Mouse (Mus musculus) heart, embryonic 15.5 days (tissue): ENCODE results near the gene Rsg1. TPM values are rescaled to one million over a fixed set of nuclear protein-coding genes. Genes with fewer than 3 reads are reported as not detected.

Experiments
- ATAC-seq: fragments of 200-750 bp; cut with Nextera tagmentation; replicated peaks from 2 replicates; pipeline ENCODE4 v1.8.0; 2017; ENCODE audit warnings: low read depth, moderate TSS enrichment; ENCODE audit not compliant: insufficient number of reproducible peaks, insufficient read depth, low FRiP score
- H3K27ac ChIP-seq: fragments of 300-500 bp; sonication (generic); 2 replicates; pipeline ENCODE4 v1.5.1; 2015; ENCODE audit warnings: mild to moderate bottlenecking, inconsistent platforms
- H3K27me3 ChIP-seq: fragments of 300-500 bp; sonication (generic); 2 replicates; pipeline ENCODE4 v1.6.1; 2015; ENCODE audit warnings: inconsistent platforms
- H3K36me3 ChIP-seq: fragments of 300-500 bp; sonication (generic); 2 replicates; pipeline ENCODE4 v1.6.1; 2015; ENCODE audit warnings: mild to moderate bottlenecking, inconsistent platforms
- H3K4me1 ChIP-seq: fragments of 300-500 bp; sonication (generic); replicated peaks from 2 replicates; pipeline ENCODE4 v1.6.1; 2015; ENCODE audit warnings: inconsistent platforms
- H3K4me2 ChIP-seq: fragments of 300-500 bp; sonication (generic); 2 replicates; pipeline ENCODE4 v1.6.1; 2015; ENCODE audit warnings: inconsistent platforms, mild to moderate bottlenecking, moderate library complexity
- H3K4me3 ChIP-seq: fragments of 300-500 bp; sonication (generic); 2 replicates; pipeline ENCODE4 v1.5.1; 2015; ENCODE audit warnings: mild to moderate bottlenecking, inconsistent platforms
- H3K9ac ChIP-seq: fragments of 300-500 bp; sonication (generic); 2 replicates; pipeline ENCODE4 v1.6.1; 2015; ENCODE audit warnings: mild to moderate bottlenecking, inconsistent platforms
- H3K9me3 ChIP-seq: fragments of 300-500 bp; sonication (generic); replicated peaks from 2 replicates; pipeline ENCODE4 v1.6.1; 2016; ENCODE audit warnings: inconsistent platforms
- WGBS: fragments of 180-500 bp; shearing (Covaris S2); methylation state at CpG from one replicate; pipeline ENCODE4 v1.1.7; 2015; ENCODE audit warnings: mixed read lengths; 5-methylcytosine and 5-hydroxymethylcytosine counted together
- polyA plus RNA-seq: library from polyadenylated mRNA; unstranded; fragments of >200 nt; fragmentation: Nextera tagmentation; extraction: Ambion mirVana; gene quantifications from 2 replicates; pipeline ENCODE4 v1.2.1, GENCODE M21; 2015

Rsg1 gene
- polyA plus RNA-seq, result 1.9 and 3.2 TPM in 2 replicates

DNA sequence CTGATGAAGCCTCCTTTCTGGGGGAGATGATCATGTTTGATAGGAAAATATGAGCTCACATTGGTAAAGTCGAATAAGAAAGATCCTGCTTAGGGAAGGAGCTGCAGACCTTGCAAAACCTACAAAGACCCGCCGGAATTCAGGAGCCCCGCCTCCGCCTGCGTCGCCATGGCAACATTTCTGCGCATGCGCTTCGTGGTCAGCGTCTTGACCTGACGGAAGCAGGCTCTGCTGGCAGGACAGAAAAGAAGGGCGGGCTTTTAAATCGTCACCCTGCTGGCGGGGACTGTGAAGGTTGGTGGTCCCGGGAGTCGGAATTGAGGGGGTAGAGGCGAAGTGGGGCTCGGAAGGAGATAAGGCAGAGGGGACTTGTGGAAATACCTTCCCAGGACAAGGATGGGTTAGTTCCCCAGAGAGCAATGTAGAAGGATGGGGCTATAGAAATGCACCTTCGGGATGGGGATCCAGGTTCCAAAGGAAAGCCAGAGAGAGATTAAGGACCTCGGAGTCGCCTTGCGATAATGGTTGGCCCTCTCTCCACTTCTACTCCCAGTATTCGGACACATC, at the start of gene Rsg1:
TSS of gene Rsg1 (plus strand) at position 187 of the 567 bp plus-strand sequence.
- Histone ChIP-seq H3K27ac (no peak within 1 kb of the TSS), H3K9ac (peak within 1 kb of the TSS; percentile 51), H3K4me1 (peaks cover 7% of the 10 kb centered on the region), H3K4me3 (peak within 1 kb of the TSS; percentile 58), H3K9me3 (no peaks in the 10 kb centered on the region), H3K27me3 (no peaks in the 10 kb centered on the region), H3K36me3 (no peaks in the 10 kb centered on the region), H3K4me2 (peak within 1 kb of the TSS; percentile 90)
- 0% methylated on average over 24 of the region's 24 CpGs for WGBS
- peak; percentile 75 for ATAC-seq

DNA sequence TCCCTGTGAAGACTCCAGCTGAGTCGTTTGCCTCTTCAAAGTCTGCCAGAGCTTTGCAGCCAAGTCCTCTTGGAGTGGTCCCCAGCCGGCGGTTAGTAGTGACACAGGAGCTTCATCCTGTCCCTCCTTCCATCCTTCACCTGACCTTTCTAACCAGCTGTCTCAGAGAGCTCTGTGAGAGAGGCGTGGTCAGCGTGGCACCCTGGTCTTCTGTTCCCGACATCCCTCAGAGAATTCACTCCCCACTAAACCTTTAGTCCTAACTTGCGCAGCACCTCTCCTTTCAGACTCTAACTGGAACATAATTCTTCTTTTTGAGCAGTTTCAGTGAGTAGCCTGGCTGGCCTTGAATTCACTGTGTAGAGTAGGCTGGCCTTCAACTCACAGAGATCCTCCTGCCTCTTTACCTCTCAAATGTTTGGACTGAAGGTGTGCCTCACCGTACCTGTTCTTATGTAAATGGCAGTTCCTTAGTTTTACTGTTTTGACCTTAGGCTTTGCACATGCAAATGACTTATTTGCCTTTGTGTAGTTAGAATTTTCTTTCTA, 47.9 kb upstream of the Rsg1 start:
- H3K27me3 ChIP-seq, result no peaks in the 10 kb centered on the region
- peaks cover 17% of the 10 kb centered on the region for H3K36me3 ChIP-seq
- 76% methylated on average over 8 of the region's 8 CpGs for WGBS
- ATAC-seq, result no peak
- H3K9me3 ChIP-seq, result no peaks in the 10 kb centered on the region
- no peak overlapping the region for H3K4me3 ChIP-seq
- H3K4me1 ChIP-seq, result no peaks in the 10 kb centered on the region
- no peak overlapping the region for H3K27ac ChIP-seq
- no peak overlapping the region for H3K9ac ChIP-seq
- no peak overlapping the region for H3K4me2 ChIP-seq

DNA sequence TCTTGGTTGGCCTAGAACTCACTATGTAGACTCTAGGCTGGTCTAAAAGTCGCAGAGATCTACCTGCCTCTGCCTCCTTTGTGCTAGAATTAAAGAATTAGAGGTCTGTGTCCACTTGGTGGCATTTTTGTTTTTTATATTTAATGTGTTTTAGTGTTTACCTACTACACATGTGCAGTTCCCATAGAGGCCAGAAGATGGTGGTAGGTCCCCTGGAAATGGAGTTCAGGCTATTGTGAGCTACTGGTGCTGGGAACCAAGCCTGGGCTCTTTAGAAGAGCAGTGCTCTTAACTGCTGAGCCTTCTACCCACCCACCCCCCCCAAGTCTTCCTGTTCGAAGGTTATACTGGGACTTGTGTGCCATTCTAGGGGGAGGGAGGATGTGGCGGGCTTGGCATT, 46.6 kb upstream of the Rsg1 start:
- Histone ChIP-seq H3K4me2 (no peak overlapping the region), H3K9ac (no peak overlapping the region), H3K4me3 (no peak overlapping the region), H3K27ac (no peak overlapping the region), H3K9me3 (no peaks in the 10 kb centered on the region), H3K36me3 (peaks cover 28% of the 10 kb centered on the region), H3K4me1 (no peaks in the 10 kb centered on the region), H3K27me3 (no peaks in the 10 kb centered on the region)
- 97% methylated on average over 3 of the region's 3 CpGs for WGBS
- ATAC-seq, result no peak

DNA sequence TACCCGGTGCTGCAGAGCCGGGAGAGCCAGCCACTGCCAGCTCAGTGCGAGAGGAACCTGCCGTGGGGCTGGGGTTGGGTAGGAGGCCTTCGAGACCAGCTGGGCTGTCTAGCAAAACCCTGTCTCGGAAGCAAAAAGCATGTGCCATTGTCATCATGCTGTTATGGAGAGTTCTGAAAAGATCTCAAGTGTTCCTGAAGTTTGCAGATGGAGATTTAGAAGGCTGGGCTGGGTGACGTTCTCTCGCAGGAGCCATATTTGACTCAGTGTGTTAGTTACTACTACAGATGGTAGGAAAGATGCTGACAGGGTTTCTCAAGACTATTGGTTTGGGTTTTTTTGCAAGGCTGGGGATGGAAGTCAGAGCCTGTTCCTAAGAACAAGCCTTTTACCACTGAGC, 41.6 kb upstream of the Rsg1 start:
- Histone ChIP-seq H3K27me3 (no peaks in the 10 kb centered on the region), H3K4me1 (peaks cover 10% of the 10 kb centered on the region), H3K27ac (no peak overlapping the region), H3K36me3 (peaks cover 32% of the 10 kb centered on the region), H3K9me3 (no peaks in the 10 kb centered on the region), H3K4me3 (no peak overlapping the region), H3K9ac (no peak overlapping the region), H3K4me2 (no peak overlapping the region)
- ATAC-seq, result no peak
- 86% methylated on average over 8 of the region's 8 CpGs for WGBS

DNA sequence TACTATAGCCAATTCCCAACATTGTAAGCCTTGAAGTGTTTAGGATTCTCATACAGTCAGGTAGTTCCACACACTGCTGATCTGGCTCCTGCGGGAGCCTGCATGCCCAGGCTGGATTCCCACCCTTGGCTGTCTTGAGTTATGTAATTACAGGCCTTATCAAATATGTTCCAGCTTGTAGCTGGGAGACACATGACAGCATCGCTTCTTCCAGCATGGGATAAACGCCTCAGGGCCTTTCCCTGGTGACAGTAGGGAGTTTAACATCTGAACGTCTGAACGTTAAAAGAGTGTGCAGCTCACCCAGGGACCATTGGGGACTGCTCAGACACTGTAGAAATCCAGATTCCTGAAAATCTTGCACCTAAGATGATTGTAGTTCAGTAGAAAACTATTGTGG, 38.0 kb upstream of the Rsg1 start:
- H3K4me3 ChIP-seq, result no peak overlapping the region
- peaks cover 29% of the 10 kb centered on the region for H3K36me3 ChIP-seq
- no peaks in the 10 kb centered on the region for H3K9me3 ChIP-seq
- H3K4me2 ChIP-seq, result no peak overlapping the region
- peak overlapping the region; percentile 47 for H3K27ac ChIP-seq
- H3K27me3 ChIP-seq, result no peaks in the 10 kb centered on the region
- WGBS, result 47% methylated on average over 5 of the region's 5 CpGs
- H3K4me1 ChIP-seq, result peaks cover 10% of the 10 kb centered on the region
- 0 out of 2 replicates have a peak, but pooled peaks have one; percentile 31 for ATAC-seq
- H3K9ac ChIP-seq, result no peak overlapping the region

DNA sequence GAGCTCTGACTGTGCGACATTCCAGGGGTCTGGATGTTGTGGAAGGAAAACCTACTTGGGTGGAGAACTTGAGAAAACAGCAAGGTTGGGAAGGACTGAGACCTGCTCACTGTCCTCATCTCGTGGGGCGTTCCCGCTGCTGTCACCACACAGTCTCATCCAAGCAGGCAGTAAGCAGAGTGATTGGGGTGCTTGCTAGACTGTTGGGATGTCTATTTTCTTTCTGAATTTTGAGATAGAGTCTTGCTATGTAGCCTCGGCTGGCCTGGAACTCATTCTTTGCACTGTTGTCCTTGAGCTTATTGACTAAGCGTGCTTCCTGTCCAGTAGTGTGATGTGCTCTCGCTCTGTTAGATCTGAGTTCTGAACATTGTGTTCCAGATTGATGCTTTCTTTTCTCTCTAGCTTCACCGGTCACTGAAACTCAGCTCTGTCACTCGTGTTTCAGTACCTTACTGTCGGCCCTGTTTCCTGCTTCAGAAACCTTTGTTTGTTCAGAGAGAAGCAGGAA, 37.4 kb upstream of the Rsg1 start:
- ATAC-seq, result no peak
- peak overlapping the region; percentile 47 for H3K27ac ChIP-seq
- H3K9me3 ChIP-seq, result no peaks in the 10 kb centered on the region
- no peak overlapping the region for H3K4me2 ChIP-seq
- 70% methylated on average over 10 of the region's 10 CpGs for WGBS
- peaks cover 10% of the 10 kb centered on the region for H3K4me1 ChIP-seq
- no peaks in the 10 kb centered on the region for H3K27me3 ChIP-seq
- no peak overlapping the region for H3K4me3 ChIP-seq
- H3K36me3 ChIP-seq, result peaks cover 30% of the 10 kb centered on the region
- H3K9ac ChIP-seq, result no peak overlapping the region

DNA sequence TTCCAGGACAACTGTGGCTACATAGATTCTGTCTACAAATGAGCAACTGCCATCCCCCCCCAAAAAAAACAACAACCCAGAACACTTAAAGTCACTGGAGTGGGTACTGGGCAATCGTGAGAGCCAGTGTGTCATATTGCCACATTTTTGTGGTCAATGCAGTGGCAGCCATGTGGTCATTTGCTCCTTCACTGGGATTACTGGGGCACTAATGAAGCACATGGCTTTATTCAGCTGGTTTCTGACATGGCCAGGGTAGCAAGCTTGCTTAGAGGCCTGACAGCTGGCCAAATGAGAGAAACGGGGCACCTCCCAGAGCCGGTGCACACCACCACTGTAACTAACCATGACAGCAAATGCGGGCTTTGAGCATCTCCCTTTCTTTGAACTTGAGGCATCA, 35.3 kb upstream of the Rsg1 start:
- H3K9ac ChIP-seq, result no peak overlapping the region
- H3K36me3 ChIP-seq, result peaks cover 24% of the 10 kb centered on the region
- no peak for ATAC-seq
- WGBS, result 85% methylated on average over 4 of the region's 4 CpGs
- no peaks in the 10 kb centered on the region for H3K9me3 ChIP-seq
- H3K4me3 ChIP-seq, result no peak overlapping the region
- peaks cover 10% of the 10 kb centered on the region for H3K4me1 ChIP-seq
- no peak overlapping the region for H3K27ac ChIP-seq
- no peak overlapping the region for H3K4me2 ChIP-seq
- no peaks in the 10 kb centered on the region for H3K27me3 ChIP-seq

DNA sequence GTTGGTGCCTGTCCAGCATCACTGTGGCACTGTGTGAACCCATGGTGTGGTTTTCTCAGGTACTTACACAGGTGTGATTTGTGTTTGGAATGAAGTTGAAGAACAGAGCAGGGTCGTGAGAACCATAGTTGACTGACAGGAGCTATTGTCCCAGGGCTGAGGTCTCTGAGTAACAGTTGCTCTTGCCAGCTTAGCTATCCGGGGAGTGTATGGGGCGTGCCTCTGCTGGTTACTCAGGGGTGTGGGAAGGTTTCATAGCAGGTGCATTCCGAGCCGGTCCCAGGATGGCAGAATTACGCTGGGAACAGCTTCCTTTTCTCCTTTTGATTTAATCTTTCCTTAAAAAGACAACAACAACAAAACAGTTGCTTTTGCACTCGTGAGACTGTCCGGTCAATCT, 32.9 kb upstream of the Rsg1 start:
- no peak for ATAC-seq
- Histone ChIP-seq H3K9ac (no peak overlapping the region), H3K27me3 (no peaks in the 10 kb centered on the region), H3K4me2 (no peak overlapping the region), H3K4me3 (no peak overlapping the region), H3K9me3 (no peaks in the 10 kb centered on the region), H3K27ac (no peak overlapping the region), H3K36me3 (peaks cover 23% of the 10 kb centered on the region), H3K4me1 (peaks cover 6% of the 10 kb centered on the region)
- WGBS, result 85% methylated on average over 8 of the region's 8 CpGs

DNA sequence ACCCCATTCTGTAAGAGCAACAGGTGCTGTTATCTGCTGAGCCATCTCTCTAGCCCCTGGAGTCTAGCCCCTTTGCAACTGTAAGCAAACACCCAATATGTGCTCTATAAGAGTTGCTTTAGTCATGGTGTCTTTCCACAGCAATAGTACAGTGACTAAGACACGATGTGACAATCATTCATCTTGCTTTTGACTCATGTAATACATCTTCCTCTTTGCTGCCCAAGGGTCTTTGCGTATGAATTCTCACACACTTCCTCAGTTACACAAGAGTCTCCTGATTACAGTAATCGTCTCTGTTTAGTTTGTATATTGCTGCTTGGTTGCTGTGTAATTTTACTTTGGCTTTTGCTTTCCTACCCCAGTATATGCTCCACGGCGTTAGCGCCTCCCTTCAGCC, 31.8 kb upstream of the Rsg1 start:
- H3K27me3 ChIP-seq, result no peaks in the 10 kb centered on the region
- peaks cover 11% of the 10 kb centered on the region; the same call in 1 of the 2 replicates for H3K4me1 ChIP-seq
- ATAC-seq, result no peak
- H3K9ac ChIP-seq, result no peak overlapping the region
- H3K9me3 ChIP-seq, result no peaks in the 10 kb centered on the region
- 91% methylated on average over 6 of the region's 6 CpGs for WGBS
- H3K27ac ChIP-seq, result no peak overlapping the region
- H3K4me2 ChIP-seq, result no peak overlapping the region
- H3K4me3 ChIP-seq, result no peak overlapping the region
- peaks cover 23% of the 10 kb centered on the region for H3K36me3 ChIP-seq

DNA sequence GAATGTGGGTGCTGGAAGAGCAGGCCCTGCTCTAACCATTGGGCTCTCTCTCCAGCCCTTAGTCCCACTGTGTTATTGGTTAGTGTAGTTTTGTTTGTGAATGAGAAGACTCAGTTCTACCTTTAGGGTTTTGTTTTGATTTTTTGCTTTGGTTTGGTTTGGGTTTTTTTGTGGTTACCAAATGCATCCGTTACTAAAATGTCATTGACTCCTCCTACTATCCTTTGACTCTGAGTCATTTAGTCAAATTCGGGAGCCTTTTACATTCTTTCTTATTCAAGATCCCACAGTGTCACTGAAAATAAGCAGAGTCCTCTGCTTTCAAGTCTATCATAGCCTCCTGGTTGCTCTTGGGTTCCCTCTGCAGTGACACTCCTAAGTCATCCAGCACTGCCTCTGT, 29.8 kb upstream of the Rsg1 start:
- Histone ChIP-seq H3K4me2 (no peak overlapping the region), H3K4me3 (no peak overlapping the region), H3K36me3 (peaks cover 16% of the 10 kb centered on the region), H3K4me1 (peaks cover 12% of the 10 kb centered on the region; the same call in 1 of the 2 replicates), H3K9me3 (no peaks in the 10 kb centered on the region), H3K27me3 (no peaks in the 10 kb centered on the region), H3K9ac (no peak overlapping the region), H3K27ac (no peak overlapping the region)
- WGBS, result 85% methylated on average over 2 of the region's 2 CpGs
- ATAC-seq, result no peak

DNA sequence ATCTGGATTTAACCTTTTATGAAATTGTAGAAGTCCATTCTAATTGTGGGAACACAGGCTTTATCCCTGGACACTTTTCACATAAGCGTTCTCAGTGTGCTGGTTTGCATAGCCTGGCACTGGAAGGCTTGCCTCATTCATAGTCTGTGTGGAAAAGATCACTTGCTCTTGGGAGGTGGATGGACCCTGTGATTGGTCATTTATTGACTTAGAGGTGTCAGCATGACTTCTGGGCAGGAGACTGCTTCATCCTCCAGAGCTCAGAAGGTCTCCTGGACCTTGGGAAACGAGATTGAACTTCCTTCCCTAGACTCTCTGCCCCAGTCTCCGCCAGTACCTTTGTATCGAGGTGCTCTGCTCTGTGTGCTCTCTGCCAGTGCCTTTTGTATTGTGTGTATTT, 29.3 kb upstream of the Rsg1 start:
- no peak overlapping the region for H3K27ac ChIP-seq
- no peaks in the 10 kb centered on the region for H3K27me3 ChIP-seq
- no peak for ATAC-seq
- H3K9me3 ChIP-seq, result no peaks in the 10 kb centered on the region
- peaks cover 12% of the 10 kb centered on the region; the same call in 1 of the 2 replicates for H3K4me1 ChIP-seq
- H3K4me2 ChIP-seq, result no peak overlapping the region
- no peak overlapping the region for H3K9ac ChIP-seq
- no peak overlapping the region for H3K4me3 ChIP-seq
- H3K36me3 ChIP-seq, result peaks cover 16% of the 10 kb centered on the region
- WGBS, result 87% methylated on average over 4 of the region's 4 CpGs
